Mouse (Mus musculus): Measurements from ENCODE around the gene Psmd2.

Psmd2 gene

DNA sequence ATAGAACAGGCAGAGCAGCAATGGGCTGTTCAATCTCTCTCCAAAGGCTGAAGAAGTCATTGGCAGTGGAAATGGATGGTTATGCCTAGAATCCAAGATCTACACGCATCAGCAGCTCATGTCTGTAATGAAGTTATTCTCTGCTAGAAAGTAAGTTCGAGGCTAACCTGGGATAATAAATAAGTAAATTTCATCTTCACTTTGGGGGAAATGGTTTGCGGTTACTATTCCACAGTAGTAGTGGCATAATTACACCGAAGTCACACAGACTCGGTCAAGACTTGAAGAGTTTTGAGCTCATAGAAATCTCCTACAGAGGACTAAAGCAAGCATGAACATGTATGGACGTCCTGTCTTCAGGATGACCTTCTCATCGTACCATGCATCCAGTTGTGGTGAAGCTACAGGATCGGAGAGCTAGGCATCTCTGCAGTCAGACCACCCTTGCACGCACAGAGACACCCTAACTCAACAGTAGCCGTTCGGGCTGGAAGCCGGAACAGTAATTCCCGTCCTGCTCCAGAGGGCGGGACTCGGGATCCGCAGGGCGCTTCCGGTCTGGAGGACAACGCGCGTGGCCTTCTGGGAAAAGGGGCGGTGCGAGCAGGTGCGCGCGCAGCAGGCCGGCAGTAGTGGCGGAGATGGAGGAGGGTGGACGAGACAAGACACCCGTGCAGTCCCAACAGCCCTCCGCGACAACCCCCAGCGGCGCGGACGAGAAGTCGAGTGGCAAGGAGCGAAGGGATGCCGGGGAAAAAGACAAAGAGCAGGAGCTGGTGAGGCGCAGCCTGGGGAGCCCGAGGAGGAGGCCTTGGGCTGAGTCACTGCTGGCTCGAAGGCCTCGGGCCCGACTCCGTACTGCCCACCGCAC is at the start of gene Psmd2:
Psmd2 (plus strand) TSS at position 577 of the 871 bp plus-strand sequence.
- peak; percentile 99 for DNase-seq

DNA sequence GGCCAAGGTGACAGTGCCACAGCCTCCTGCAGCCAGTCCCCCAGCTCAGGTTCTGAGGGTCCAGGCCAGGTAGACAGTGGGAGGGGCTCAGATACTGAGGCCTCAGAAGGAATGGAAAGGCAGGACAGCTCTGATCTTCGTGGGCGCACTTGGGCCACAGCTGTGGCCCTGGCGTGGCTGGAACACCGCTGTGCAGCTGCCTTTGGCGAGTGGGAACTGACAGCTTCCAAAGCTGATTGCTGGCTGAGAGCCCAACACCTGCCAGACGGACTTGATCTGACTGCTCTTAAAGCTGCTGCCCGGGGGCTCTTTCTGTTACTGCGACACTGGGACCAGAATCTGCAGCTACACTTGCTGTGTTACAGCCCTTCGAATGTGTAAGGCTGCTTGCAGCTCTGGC is 46.7 kb upstream of the Psmd2 start:
- DNase-seq = no peak

DNA sequence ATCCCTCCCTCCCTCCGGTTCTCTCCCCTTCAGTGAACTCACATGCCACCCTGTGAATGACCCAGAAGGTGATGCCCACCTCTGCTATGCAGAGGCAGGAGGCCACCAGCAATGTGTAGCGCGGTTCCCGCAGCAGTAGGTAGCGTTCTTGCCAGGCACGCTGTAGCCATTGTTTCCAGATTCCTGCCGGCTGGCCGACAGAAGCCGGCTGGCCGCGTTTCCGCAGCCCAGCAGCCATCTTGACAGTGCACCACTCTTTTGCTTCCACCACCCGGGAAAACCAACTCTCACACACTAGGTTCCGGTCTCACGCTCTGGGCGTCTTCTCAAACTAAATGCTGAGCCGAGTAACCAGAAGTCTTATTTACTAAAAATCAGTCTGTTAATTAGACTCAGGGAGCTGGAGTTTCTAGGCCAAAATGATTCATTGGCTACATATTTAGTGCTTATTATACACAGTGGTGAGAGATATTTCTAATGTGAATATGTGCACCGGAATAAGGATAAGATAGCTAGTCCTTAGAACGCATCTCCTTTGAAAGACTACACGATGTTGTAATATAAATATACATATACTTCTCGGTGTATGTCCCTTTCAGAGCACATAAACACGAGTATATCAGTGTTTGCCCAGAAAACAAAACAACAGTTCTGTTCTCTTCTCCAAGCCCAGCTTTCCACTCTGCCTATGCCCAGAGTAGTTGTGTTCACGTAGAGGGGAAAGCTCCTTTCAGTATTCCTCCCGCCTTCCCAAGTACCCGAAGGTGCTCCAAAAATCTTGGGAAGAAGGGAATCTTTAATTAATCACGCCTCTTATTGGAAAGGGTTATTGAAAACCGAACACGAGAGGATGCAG is 40.7 kb upstream of the Psmd2 start:
- peak; percentile 82 for DNase-seq

DNA sequence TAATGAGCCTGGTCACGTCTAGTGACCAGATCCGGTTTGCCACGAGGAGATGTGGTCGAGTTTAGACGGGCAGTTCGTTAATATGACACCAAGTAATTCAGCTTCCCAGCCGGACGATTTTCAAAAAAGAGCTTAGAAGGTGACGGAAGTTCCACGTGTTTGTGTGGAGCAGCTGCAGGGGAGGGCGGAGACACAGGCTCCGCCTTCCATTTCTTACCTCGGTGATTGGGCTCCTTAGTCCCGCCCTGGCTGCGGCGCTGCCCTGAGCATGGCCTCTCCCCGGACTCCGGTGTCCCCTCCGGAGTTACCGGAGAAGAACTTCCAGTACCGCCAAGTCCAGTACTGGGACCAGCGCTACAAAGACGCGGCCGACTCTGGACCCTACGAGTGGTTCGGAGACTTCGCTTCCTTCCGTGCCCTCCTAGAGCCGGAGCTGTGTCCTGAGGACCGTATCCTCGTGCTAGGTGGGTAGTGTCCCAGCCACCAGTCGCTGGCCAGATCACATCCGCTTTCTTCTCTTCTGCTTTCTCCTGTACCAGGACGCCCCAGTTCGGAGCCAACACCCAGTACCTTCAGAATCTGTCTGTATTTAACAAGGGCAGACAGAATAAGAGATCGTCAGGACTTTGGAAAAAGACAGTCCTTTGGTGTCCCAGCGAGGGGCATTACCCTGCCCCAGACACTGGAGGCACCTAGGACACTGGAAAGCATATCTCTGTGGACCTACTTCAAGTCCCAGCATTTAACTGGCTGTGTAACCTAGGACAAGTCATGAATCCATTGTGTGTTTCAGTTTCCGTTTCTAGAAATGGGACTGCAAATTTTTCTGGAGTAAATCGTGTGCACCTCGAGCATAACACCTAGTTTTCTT is 39.9 kb upstream of the Psmd2 start, which contains the start of the genes Eef1akmt4, Gm49333 and Alg3:
Eef1akmt4 (plus strand) TSS at position 237 of the 871 bp plus-strand sequence.
Gm49333 (plus strand) TSS at position 254 of the 871 bp plus-strand sequence.
Alg3 (minus strand) TSS at position 379 of the 871 bp plus-strand sequence.
- DNase-seq = peak; percentile 90

DNA sequence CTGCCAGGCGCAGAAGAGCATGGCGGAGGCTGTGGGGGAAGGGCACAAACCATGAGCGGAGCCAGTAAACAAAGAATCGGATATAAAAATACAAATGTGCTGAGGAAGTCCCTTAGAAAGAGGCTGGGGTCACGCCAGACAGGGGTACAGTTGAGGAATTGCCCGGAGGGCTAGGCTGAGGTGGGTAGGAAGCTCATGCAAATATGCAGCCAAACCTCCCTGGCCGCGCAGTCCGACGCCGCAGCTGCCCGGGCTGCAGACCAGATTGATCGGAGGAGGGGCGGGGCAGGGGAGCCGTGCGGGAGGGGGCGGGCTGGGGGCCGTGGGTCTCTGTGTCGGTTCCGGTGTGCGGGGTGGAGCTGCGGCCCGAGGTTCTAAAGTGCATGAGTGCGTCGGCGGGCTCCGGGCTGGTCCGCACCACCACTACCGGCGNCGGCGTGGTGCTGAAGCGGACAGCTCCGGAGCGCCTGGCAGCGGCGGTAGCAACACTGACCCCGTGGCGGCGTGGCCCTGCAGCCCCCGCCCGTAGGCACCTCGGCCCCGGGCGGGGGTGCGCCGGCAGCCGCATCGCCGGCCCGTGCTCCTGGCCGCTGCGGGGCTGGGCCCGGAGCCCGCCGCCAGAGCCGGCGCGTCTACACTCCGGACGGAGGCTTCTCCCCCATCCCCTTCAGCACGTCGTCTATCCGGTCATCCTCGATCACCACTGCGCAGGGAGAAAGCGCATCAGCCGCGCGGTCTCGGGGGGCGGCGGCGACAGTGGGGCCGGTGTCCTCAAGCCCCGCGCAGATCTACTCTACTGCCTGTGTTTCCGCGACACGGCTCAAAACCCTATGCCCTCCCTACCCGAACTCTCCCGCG is 31.7 kb upstream of the Psmd2 start:
- DNase-seq = peak; percentile 66

DNA sequence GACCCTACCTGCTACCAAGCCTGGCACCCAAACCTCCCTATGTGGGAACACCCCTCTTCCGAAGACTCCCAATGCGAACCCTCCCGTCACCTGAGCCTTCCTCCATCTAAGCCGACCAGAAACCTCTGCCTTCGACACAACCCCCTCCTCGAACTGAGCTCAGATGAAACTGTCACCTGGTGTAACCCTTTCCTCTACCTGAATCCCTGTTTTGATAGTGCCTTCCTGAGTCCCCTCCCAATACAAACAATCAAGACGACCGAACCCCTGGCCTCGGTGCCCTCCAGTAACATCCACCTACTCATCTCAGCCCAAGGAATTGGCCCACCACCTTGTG is 31.1 kb upstream of the Psmd2 start:
- DNase-seq = no peak

DNA sequence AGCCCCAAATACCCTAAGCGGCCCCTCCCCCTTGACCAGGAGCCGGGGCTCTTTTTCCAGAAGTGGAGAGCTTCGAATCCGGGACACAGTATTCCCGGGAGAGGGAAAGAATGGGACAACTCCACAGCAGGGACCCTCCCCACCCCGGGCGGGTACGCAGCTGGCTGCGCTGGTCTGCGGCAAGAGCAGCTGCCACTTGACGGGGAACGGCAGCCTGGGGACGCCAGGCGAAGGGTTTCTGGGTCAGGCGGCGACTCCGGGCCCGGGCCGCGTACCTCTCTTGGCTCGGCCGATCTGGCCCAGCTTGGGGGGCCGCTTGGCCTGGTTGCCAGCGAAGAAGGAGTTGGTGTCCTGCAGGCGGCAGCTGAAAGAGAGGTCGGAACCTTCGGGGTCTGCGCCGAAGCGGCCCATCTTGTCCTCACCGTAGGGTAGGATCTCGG is 30.7 kb upstream of the Psmd2 start:
- no peak for DNase-seq

DNA sequence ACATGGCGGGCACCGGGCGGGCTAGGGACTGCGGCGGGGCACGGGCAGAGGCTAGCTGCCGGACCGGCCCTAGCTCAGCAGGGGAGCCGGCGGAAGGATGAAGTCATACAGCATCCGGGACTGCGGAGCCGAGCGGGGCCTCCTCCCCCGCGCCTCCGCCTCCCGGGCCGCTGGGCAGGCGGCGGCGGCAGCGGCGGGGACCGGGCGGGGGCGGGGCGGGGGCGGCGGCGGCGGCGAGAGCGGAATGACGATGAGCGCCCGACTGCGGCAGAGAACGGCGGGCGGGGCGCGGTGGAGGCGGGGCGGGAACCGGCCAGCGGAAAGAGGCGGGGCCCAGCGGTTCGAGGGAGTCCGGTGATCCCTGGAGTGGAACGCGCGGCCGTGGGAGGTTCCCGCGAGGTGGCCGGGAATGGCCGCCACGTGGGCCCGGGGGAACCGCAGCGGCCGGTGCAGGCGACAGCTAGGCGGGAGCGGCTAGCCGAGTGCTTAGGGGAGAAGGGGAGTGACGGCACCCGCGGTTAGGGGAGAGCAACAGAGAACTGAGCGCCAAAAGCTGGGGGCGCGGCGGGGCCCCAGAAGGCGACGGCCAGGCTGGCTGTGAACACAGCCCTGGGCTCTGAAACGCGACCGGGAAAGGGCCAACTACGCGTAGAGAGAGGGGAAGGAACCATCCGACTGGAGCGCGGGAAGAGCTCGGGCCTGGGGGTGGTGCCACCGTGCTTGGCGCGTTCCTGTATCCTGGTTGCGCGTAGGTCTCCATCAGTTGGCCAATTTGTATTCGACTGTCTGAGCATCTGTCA is 30.1 kb upstream of the Psmd2 start, which contains the start of gene Camk2n2:
Camk2n2 (minus strand) TSS at position 97 of the 800 bp plus-strand sequence.
- DNase-seq = peak; percentile 82

DNA sequence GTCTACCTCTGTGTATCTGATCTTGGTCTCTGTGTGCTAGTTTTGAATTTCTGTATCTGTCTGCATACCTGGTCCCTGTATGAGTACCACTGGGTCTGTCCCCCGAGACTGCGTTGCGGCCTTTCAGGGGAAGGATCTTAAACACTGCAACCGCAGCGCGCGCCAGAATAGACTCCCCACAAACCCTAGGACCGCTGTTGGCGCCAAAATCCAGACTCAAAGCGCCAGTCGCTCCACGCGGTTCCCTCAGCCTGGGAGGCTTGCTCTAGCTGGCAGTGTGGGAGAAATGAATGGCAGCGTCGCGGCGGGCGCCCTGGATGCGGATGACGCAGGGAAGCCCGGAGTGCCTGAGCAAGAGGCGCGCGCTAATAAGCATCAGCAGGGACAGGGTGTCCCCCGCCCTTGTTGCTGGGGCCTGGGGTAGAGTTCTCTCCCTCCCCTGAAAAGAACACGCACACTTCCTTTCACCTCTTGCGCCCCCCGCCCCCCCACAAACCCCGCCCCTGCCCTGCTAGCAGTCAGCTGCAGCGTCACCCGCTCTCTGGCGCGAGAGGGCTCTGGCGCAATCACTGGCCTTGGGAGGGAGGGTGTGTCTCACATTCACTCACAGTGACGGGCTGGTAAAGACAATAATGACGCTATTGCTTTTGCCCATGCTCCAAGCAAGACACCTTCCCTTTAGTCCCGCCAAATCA is 29.3 kb upstream of the Psmd2 start:
- DNase-seq = peak; percentile 52

DNA sequence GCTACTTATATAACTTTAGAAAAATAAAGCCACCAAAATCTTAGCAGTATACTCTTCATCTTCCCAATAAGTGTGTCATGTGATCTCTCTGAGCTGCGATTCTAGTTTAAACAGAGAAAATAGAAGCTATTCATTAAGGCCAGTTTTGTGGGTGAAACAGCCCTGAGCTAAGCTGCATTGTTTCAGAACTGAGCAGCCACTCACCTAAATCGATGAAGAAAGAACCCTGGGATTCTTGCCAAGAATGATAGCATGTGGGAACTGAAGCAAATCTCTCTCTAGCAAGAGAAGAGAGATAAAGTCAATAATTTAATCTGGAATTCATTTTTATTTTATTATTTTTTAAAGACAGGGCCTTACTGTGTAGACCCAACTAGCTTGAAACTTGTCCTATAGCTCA is 28.2 kb upstream of the Psmd2 start:
- DNase-seq = no peak

DNA sequence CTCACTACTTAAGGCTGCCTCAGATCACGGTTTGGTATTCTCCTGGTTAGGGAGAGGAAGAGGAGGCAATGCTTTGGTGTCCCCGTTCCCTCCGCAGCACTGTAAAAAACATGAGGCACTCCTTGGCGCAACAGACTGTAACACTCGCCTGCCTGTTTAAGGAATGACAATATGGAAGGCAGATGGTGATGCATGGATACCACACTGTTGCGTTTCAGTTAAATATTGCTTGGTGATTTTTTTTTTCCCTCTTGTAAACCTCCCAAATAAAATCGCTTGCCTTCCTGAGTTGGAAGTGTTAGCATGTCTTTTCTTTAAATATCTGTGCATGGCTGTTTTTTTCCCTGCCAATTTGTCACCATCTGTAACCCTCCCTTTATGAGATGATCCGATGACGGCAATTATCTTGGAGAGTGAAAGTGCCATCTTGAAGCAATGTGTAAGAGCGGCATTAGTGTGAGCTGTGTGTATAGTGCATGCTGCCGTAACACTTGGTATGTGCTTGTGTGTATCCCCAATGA is 22.5 kb upstream of the Psmd2 start:
- DNase-seq = no peak

DNA sequence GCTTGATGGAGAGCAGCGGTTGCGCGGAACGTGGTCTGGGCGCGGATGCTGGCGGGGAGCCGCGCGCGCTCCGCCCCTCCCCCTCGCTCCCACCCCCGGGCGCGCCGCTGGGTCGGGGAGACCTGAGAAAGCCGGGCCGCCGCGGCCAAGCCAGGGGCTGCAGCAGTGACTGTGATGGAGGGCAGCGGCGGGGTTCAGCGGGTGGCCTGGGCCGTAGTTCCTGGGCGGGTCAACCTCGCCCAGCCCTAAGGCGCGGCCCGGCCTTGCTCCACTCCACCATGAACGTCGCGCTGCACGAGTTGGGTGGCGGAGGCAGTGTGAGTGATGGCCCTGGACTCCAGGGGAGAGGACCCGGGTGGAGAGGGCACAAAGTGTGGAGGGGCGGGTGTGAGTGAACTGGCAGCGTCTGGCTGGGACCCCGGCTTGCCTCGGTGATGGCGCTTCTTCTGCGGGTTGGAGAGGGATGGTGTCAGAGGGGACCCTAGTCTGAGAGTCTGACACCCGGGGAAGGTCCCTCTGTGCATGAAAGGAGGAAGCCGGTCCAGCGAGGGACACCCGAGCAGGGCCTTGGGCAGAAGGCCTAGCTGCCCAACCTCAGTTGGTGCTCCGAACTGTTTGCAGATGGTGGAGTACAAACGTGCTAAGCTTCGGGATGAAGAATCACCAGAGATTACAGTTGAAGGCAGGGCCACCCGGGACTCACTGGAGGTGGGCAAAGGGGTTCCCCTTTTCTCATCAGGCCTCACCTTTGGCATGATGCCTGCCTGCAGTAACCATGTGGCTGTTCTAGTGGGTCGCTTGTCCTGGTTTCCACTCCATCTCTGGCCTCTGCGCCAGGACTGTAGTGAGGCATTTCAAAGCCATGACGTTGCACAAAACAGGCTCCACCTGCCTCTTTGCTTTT is 21.5 kb upstream of the Psmd2 start, which contains the start of gene Ece2:
Ece2 (plus strand) TSS at position 98 of the 904 bp plus-strand sequence.
- DNase-seq = peak; percentile 32

DNA sequence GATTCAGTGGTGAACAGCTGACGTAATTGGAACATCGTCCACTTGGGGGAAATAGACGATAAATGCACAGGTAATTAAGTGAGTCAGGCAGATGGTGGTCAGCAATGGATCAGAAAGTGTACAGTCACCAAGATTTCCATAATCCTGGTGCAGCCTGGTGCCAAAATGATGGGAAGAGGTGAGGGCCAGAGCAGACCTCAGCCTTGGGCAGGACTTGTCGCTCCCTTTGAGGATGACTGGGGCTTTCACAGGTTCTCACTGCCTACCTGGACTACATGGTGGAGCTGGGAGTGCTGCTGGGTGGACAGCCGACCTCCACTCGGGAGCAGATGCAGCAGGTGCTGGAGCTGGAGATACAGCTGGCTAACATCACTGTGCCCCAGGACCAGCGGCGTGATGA is 14.0 kb upstream of the Psmd2 start:
- DNase-seq = no peak

DNA sequence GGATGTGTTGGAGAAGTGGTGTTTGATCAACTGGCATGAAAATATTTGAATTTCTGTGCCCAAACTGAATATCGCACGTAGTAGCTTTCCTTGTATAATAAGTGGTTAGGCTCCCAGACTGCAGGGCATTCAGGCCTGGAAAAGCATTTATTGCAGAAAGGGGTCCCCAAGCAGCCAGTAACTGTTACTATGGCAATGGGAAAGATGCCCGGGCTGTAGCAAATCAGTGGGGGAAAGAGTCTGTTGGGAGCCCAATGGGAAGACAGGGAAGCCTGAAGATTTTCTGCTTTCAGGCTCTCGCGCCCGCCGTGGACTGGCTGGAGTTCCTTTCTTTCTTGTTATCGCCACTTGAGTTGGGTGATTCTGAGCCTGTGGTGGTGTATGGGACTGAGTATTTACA is 13.1 kb upstream of the Psmd2 start:
- DNase-seq = no peak

DNA sequence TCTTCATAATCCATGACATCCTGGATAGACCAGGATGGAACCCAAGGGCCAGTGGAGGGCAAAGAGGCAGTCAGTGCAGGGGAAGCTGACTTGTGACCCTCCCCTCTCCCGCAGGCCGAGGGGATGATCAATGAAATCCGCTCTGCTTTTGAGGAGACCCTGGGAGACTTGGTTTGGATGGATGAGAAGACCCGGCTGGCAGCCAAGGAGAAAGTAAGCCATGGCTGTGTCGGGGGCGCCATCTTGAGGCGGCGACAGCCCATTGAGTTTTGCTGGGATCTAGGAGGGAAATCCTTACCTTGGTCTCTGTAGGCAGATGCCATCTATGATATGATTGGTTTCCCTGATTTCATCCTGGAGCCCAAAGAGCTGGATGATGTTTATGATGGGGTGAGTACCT is 9.3 kb upstream of the Psmd2 start:
- DNase-seq = peak; percentile 86

DNA sequence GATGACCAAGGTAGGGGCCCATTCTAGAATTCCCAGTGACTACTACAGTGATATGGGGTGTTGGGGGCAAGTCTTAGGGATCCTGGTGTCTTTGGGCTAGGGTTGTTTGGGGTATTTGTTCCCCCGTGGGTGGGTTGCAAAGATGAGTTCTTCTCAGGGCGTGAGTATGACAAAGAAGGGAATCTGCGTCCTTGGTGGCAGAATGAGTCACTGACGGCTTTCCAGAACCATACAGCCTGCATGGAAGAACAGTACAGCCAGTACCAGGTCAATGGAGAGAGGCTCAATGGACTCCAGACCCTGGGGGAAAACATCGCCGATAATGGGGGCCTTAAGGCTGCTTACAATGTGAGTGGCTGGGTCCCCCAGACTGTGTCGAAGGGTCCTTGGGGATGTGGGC is 7.5 kb upstream of the Psmd2 start:
- no peak for DNase-seq

DNA sequence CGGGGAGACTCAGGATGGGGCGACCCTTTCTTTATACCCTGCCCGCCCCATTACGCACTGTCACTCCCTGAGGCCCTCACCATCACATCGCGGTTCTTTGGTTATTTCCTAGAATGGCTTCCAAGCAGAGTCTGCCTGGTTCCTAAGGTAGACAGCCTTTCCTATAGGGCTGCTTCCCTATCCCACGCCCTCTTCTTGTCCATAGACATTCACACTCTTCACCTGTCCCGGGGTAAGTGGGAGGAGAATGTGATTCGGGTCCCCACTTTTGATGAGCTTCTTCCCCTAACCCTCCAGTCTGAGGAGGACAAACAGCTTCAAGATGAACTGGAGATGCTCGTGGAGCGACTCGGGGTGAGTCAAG is 477 bp downstream of the Psmd2 start:
- no peak for DNase-seq

DNA sequence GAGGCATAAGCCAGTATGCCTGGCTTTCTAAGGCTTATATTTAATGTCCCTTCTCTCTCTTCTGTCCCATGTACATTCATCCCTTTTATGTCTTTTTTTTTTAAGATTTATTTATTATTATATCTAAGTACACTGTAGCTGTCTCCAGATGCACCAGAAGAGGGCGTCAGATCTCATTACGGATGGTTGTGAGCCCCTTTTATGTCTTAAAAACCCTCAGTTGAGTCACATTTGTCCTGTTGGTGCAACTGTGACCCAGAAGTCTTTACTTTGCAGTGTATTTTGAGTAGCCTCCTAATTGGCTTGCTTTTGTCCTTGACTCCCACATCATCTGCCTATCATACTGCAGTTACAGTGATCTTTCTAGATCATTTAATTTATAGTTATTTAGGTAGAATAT is 1.9 kb downstream of the Psmd2 start:
- no peak for DNase-seq

DNA sequence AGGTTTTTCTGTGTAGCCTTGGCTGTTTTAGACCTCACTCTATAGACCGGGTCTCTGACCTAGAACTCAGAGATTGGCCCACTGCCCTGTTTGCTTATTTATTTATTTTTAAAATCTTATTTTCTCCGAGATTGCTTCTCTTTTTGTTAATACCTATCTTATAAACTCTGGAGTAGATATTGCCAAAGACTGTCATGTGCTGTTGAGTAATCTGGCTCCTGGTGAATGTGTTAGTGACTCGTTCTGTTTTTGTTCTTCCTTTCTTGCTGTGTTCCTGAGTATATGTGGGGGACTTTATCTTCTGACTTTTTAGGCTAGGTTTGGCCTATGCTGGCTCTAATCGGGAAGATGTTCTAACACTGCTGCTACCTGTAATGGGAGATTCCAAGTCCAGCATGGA is 6.2 kb downstream of the Psmd2 start:
- no peak for DNase-seq
